Mouse (Mus musculus) frontal cortex, adult (tissue): ENCODE results near the gene Tssk4.

ENCODE experiments used
- ATAC-seq: cut with Nextera tagmentation; 2 replicates; pipeline ENCODE4 v1.9.2; 2017; ENCODE audit warnings: mild to moderate bottlenecking, moderate library complexity, mixed read lengths; ENCODE audit not compliant: low TSS enrichment

Gene Tssk4

GRCm38 (mm10) chr14:55649884-55650283 is at the start of gene Tssk4:
TSS of gene Tssk4 (plus strand) at chr14:55650184.
- no peak for ATAC-seq

GRCm38 (mm10) chr14:55603271-55603632 is 46.7 kb upstream of the Tssk4 start, which contains the start of gene Irf9:
TSS of gene Irf9 (plus strand) at chr14:55603571.
- ATAC-seq: no peak

GRCm38 (mm10) chr14:55603633-55604576 is 46.1 kb upstream of the Tssk4 start:
- ATAC-seq: peak; percentile 96

DNA sequence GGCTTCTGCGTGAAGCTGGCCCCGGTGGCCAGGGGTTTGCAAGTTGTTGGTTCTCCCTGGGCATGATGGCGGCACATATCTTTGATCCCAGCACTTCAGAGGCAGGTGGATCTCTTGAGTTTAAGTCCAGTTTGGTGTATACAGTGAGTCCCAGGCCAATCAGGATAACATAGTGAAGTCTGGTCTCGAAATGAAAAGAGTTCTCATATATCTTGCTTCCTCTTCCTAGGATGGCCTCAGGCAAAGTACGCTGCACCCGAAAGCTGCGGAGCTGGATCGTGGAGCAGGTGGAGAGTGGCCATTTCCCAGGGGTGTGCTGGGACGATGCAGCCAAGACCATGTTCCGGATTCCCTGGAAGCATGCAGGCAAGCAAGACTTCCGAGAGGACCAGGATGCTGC is 45.2 kb upstream of the Tssk4 start:
- ATAC-seq: no peak

GRCm38 (mm10) chr14:55605743-55606459 is 44.1 kb upstream of the Tssk4 start:
- no peak for ATAC-seq

- ATAC-seq: no peak
Observed at GRCm38 (mm10) chr14:55608339-55608738, 41.6 kb upstream of the Tssk4 start.

GRCm38 (mm10) chr14:55613346-55613745 is 36.6 kb upstream of the Tssk4 start:
- no peak for ATAC-seq

GRCm38 (mm10) chr14:55614565-55615178 is 35.3 kb upstream of the Tssk4 start:
- no peak for ATAC-seq

DNA sequence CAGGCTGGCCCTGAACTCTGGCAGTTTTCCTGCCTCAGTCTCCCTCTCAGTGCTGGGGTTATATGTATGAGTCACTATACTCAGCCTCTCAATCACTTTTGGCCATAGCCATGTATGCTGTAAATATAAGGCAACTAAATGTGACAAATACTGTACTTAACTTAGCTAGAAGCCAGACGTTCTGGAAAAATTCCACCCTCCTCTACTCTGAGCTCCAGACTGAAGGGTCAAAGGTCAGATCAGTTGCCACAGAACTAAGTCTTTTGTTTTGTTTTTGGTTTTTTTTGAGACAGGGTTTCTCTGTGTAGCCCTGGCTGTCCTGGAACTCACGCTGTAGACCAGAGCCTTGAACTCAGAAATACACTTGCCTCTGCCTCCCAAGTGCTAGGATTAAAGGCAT is 34.1 kb upstream of the Tssk4 start:
- ATAC-seq: no peak

DNA sequence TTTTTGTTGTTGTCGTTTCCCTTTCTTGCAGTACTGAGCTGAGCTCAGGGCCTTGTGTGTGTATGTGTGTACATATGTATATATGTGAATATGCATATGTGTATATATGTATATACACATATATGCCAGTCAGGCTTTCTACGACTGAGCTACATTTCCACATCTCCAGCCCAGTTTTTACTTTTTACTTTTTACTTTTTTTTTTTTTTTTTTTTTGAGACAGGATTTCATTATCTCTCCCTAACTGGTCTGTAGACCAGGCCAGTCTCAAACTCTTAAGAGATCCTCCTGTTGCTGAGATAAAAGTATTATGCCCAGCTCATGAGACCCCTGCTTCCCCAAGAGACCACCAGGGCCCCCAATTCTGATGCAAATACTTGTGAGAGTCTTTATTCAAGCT is 33.1 kb upstream of the Tssk4 start:
- ATAC-seq: no peak

DNA sequence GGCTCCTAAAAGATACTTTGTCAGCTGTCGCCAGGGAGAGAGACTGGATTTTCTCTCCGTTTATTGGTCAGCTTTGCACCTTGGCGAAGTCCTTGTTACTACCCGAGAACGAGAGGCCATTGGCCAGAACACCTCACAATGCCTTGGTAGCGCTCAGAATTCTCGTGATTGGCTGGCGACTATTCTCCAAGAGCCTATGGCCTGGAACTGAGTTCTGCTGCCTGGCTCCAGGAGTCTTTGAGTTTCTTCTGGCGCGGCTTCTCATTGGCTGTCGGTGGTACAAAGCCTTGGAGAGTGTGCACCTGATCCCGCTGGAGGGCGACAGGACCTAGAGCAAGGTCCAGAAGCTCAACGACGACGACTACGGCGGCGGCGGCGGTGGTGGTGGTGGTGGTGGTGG is 32.2 kb upstream of the Tssk4 start, which contains the start of gene Rec8:
Gene Rec8, plus strand, starts transcription at position 216 of the 400 bp plus-strand sequence.
- peak; percentile 72; the same call in 1 of the 2 replicates for ATAC-seq

DNA sequence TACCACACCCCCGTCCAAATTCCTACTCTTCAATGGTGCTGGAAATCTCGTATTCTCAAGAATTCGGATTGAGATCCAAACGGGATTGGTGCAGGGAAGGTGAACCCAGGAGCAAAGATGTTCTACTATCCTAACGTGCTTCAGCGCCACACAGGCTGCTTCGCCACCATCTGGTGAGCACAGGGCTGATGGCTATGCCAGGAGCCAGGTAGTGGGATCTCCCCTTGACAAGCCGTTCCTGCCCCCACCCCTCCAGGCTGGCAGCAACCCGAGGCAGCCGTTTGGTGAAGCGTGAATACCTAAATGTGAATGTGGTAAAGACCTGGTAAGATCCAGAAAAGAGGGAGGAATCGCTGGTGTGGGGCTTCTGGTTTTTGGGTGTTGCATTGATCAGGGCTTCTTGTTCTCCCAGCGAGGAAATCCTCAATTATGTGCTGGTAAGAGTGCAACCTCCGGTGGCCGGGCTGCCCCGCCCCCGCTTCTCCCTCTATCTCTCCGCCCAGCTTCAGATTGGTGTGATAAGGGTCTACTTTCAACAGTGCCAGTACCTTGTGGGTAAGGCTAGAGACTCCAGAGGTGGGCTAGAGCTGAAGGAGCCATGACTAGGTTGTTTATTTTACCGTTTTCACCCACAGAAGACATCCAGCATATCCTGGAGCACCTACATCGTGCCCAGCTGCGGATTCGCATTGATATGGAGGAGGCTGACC is 31.3 kb upstream of the Tssk4 start:
- no peak for ATAC-seq

GRCm38 (mm10) chr14:55628077-55628827 is 21.7 kb upstream of the Tssk4 start:
- no peak for ATAC-seq

- ATAC-seq: no peak
Observed at GRCm38 (mm10) chr14:55629312-55629711, 20.7 kb upstream of the Tssk4 start.

- ATAC-seq: peak; percentile 45
Observed at GRCm38 (mm10) chr14:55634874-55635522, 15.0 kb upstream of the Tssk4 start.

GRCm38 (mm10) chr14:55635523-55636007 is 14.4 kb upstream of the Tssk4 start, which contains the start of gene Ipo4:
TSS of gene Ipo4 (minus strand) at chr14:55635957.
- ATAC-seq: peak; percentile 97

DNA sequence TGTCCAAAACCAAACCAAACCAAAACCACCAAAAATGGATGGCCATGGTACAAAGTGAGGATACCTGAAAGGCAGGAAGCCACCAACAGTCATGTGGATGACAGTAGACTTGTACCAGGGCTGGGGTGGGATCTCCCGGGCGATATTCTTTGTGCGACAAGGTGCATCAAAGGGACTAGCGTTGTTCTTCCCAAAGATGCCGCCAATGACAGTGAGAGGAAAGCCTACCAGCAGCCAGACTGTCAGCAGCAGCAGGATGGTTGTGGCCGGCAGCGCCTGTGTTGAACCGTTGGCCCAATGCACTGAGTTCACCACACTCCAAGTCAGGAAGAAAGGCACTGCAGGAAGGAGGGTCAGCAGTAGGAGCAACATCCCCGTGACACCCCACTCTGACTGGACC is 12.2 kb upstream of the Tssk4 start, which contains the start of gene Gm49378:
Gene Gm49378, minus strand, starts transcription at position 101 of the 400 bp plus-strand sequence.
- no peak for ATAC-seq

DNA sequence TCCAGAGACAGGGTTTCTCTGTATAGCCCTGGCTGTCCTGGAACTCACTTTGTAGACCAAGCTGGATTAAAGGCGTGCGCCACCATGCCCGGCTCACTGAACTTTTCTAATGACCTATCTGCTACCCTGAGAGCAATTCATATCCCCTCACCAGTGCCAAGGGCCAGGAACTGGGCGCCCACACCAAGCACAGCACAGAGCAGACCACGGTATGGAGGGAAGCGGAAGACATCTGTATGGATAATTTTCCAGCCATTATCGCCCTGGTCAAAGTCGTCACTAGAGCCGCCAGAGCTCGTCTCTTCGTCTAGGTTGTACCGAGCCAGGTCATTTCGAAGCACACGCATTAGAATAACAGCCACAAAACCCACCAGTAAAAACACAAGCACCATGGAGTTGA is 9.2 kb upstream of the Tssk4 start:
- ATAC-seq: no peak

DNA sequence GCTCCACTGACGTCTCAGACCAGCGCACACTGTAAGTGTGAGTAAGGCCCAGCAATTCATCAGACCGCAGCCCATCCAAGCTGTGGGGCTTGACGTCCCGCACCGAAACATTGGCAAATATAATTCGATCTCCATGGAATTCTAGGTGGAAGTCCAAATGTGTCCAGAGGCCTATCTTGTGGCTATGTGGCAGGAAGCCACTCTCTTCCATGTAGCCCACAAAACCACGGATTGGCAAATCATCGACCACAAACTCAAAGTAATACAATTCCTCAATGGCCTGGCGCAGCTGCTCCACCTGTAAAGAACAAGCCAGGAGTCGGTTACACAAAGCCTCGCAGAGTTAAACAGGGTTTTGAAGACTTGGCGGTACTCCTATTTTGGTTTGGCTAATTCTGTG is 8.7 kb upstream of the Tssk4 start:
- ATAC-seq: no peak

- ATAC-seq: 0 out of 2 replicates have a peak, but pooled peaks have one; percentile 5
Observed at GRCm38 (mm10) chr14:55642679-55643059, 7.3 kb upstream of the Tssk4 start.
